Mouse (Mus musculus): ENCODE measurements around the gene Abhd17c. TPM values are rescaled to one million over a fixed set of nuclear protein-coding genes. Genes with fewer than 3 reads are reported as not detected.

Gene Abhd17c
- 13.8 and 21.2 TPM in 2 replicates for total RNA-seq (2023)

GRCm38 (mm10) chr7:84151001-84151959 is at the start of gene Abhd17c:
Abhd17c (minus strand) TSS chr7:84151893.

DNA sequence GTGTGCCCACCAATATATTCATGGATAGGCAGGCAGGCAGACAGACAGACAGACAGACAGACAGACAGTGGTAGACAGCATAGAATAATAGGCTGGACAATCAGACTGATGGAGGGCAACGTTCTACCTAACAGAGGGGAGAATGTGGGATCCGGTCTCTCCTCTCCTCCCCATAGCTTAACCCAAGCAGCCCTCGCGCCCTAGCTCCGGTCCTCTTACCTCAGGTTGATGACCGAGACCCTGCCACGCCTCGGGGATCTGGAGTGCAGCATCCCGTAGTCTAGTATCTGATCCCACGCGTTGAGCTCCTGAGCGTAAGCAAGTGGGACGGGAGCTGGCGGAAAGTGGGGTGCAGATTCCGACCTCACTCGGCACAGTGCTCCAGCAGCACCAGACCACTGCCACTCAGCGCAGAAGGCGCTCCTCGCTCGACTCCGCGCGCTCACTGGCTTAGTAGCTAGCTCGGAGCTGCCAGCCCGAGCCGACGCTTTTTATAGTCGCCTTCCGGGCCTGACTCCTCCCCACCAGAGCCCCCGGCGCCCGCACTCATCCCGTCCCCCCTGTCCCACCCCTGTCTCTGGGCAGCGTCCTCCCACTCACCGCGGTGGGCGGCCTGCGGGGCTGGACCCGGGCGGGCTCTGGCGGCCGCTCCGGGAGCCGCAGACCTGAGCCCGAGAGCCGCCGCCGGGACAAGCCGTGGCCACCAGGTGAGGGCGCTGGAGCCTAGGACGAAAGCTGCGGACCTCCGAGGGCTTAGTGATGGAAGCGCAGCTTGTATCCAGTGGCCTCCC is 65.5 kb downstream of the Abhd17c start, which contains the start of gene Cemip:
Gene Cemip (minus strand): TSS at position 464 of the 791 bp plus-strand sequence.

Other genes with a start within 250 kb of the Abhd17c start
- 0.05 TPM in 1 of 2 replicates, not detected in the other for gene Cemip, start 65.4 kb downstream of the Abhd17c start, total RNA-seq (2023)